Mouse (Mus musculus) layer of hippocampus, postnatal 14 days (tissue): ENCODE measurements around the gene Bcl3. TPM values are rescaled to one million over a fixed set of nuclear protein-coding genes. Genes with fewer than 3 reads are reported as not detected.
A peak's percentile ranks its signal among the peaks of the same experiment; 100 is the strongest.

Source experiments
- DNase-seq, 2 experiments: peaks; one replicate each; pipeline ENCODE4 v3.0.0; 2021 to 2022; ENCODE audit warnings: low spot score in 2 of 2, mixed read lengths in 1 of 2
- total RNA-seq, 2 experiments: library from RNA; stranded (reverse); gene quantifications; 2 replicates each; pipeline ENCODE4 v1.2.3; 2021

Bcl3 gene
- total RNA-seq, 2 experiments from 2014 or later = 0.38 to 0.78 TPM

DNA sequence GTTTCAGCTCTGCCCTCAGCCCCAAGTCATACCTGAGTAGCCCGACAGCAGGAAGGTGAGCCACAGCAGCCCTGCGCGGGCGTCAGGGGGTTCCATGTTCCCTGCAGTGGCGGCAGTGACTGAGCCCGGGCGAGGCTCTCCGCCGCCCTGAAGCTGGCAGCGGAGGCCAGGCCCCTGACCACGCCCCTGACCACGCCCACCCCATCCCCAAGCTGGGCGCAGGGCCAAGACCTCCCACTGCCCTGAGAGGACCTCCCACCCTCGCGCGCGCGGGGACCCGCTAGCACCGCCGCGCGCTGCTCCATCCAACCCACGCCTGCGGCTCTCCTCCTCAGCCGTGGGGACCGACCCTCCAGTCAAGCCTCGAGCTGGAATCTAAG is 52.2 kb downstream of the Bcl3 start:
- peak; percentile 46 to 49 for DNase-seq

DNA sequence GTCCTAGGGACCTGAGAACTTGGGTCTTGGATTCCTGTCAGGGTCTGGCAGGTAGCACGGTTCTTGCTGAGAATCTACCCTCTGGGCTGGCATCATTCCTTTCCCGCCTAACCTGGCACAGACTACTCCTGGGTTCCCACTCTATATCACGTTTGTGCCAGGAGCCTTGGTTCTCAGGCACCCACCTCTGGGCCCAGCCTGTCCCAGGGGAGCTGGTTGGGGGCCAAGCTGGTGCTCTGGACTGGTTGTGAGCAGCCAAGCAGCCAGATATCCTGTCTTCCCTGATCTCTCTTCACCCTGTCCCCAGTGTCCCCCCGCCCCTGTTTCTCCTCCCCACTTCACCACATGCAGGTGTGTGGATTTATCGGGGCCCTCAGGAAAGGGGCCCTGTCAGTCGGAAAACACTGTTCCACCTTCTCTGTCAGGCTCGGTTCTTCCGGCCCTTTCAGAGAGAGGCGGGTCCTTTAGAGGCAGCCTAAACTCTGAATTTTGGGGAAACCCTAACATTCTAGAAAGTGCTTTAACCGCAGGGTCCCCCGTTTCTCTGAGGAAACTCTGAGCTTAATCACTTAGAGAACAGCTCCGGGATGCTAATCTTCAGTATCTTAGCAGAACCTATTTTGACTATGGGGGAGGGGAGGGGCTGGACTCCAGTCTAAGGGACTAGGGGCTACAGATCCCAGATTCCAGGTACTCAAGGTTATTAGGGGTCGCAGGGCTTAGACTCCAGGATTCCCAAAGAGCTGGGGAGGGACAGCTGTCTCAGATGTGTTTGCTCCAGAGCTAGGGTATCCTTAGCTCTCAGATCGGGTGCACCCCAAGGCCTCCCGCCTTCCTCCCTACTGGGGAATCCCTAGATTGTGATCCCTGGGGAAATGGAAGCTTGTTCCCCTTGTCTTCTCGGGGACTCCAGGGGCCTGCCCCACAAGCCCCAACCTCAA is 52.9 kb downstream of the Bcl3 start:
- DNase-seq = no peak

DNA sequence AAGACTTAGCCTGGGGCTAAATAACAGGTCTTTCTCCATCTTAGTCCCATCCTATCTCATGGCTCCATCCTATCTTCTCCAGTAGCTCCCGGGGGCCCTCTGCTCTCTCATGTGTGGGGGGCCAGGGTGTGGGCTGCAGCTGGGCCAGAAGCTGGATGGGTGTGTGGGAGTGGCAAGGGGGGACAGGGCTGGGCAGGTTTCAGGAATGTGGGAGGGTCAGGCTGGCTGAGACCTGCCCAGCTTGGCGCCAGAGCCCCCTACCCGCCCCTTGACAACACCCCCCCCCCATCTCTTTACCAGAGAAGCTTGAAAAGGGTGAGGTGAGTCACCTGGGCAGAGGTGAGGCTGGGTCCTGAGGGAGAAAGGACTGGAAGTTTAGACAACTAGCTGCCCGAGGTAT is 53.6 kb downstream of the Bcl3 start:
- DNase-seq = no peak

DNA sequence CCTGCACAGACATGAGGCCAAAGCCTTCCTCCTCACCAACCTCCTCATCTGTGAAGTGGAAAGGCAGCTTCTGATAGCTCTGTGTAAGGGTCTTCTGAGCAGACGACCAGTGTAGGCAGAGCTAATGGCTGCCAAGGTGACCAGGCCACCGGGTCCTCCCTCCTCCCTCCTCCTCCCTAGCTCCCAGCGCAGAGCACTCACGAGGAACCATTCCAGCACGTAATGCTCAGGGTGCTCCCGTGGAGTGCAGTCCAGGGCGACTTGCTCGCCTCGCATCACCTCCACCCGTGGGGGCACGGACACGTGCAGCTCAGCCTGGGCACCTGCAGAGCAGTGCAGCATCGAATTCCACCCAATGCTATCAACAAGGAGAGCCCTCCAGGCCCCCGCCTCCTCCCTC is 54.3 kb downstream of the Bcl3 start:
- DNase-seq = no peak

DNA sequence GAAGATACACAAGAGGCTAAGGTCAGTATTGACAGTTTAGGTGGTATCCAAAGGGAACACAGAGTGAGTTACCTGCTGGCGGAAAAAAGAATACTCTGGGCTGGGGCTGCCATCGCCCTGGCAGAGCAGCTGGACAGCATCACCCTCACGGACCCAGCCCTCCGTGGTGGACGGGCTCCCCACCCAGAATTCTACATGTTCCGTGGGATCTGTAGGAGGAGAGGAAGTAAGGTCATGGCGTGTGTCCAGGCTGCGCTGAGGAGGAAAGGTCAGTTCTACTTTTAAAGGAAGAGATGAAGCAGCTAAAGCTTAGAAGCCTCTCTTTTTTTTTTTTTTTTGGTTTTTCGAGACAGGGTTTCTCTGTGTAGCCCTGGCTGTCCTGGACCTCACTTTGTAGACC is 58.0 kb downstream of the Bcl3 start:
- no peak for DNase-seq

DNA sequence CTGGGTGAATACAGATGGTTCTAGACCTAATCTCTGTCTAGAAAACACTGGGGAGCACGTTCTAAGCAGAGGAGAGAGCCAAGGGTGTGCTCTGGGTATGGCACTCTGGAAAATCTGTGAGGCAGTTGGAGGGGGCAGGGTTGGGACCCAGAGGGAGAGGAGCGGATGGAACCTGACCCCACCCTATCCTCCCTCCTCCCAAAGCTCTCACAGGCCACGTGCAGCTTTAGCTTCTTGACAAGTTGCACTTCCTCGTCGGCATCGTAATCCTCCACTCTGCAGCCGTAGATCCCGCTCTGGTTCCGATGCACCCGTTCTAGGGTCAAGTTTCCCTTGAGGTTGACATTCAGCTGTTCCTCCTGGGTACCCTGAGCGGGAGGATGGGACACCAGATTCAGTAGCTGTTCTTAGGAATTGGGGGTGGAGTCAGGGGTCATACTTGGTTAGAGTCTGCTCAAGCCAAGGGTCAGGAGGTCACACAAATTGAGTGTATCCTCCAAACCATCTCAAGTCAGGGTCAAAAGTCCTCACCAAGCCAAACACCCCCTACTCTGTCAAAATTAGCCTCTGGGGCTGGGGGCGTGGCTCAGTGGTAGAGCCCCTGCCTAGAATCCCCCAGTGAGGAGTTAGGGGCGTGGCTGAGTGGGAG is 58.6 kb downstream of the Bcl3 start:
- DNase-seq = no peak

DNA sequence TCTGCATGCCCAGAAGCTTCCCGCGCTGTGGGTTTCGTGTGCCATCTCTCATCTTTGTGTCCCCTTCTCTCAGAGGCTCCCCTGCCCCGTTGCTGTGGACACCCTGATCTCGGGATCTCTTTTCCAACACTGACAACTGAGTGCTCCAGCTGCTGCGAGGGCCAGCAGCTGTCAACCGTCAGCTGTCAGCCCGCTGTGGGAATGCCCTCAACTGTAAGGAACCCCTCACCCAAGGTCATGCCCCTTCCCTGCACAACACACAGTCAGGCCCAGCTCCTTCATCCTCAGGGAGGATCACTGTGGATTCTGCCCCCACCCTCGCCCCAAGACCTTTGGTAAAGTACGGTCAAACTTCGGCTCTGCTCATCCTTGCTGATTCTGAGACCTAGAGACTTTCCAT is 60.3 kb downstream of the Bcl3 start:
- DNase-seq = no peak

DNA sequence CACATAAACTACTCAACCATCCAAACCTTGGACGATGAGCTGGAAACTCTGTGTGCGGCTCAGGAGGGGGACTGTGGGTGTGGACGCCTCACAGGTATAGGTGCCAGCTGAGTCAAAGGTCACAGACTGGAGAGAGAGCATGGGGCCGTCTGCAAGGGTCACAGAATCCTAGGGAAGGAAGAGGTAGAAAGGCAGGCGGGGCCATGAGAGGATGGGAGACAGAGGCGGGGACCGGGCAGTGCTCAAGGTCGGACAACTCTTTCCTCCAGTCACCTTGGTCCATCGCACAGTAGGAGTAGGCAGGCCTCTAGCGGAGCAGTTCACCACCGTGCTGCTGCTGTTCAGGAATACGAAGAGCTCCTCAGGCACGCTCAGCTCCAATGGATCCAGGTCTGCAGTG is 62.5 kb downstream of the Bcl3 start:
- no peak for DNase-seq

DNA sequence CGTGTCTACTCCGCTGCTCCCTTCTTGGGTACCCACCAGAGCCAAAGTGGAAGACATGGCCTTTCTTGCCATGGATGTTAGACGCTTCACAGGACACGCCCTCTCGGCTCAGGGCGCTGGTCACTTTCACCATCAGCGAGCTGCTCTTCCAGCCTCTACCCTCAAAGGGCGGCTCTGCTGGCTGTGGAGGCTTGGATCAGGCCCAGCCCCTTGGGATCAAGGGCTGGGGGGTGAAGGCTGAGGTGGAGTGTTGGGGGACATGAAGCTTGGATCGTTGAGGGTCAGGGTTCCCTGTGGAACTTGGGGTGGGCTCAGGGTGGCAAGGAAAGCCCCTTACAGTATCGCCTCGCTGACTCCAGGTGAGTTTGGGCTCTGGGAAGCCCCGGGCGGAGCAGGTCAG is 63.9 kb downstream of the Bcl3 start:
- no peak for DNase-seq

Other genes starting within 250 kb of the Bcl3 start
- under 1 TPM in 1 of 2 experiments, not detected in 1; 0.53 TPM for gene Zfp296, start 245.5 kb downstream of the Bcl3 start, total RNA-seq
- 10 to 100 TPM; 39.8 to 43.3 TPM for gene Gemin7, start 245.2 kb downstream of the Bcl3 start, total RNA-seq
- 10 to 100 TPM; 85.8 to 95.0 TPM for gene Clasrp, start 218.3 kb downstream of the Bcl3 start, total RNA-seq
- 10 to 100 TPM in 1 of 2 experiments, 1 to 10 TPM in 1; 9.9 to 10.5 TPM for gene Relb, start 193.3 kb downstream of the Bcl3 start, total RNA-seq
- gene Clptm1, start 157.7 kb downstream of the Bcl3 start, total RNA-seq = 100 to 1,000 TPM; 151 to 160 TPM
- not detected for gene Apoc2, start 144.8 kb downstream of the Bcl3 start, total RNA-seq
- not detected for gene Gm44805, start 141.3 kb downstream of the Bcl3 start, total RNA-seq
- gene Apoc4, start 141.3 kb downstream of the Bcl3 start, total RNA-seq = not detected
- 1 to 10 TPM; 6.1 to 6.8 TPM for gene Apoc1, start 130.1 kb downstream of the Bcl3 start, total RNA-seq
- 1,000 to 10,000 TPM; 2,679 to 2,697 TPM for gene Apoe, start 123.6 kb downstream of the Bcl3 start, total RNA-seq
- 100 to 1,000 TPM; 105 to 115 TPM for gene Tomm40, start 107.3 kb downstream of the Bcl3 start, total RNA-seq
- 10 to 100 TPM; 11.6 to 12.7 TPM for gene Nectin2, start 72.3 kb downstream of the Bcl3 start, total RNA-seq
- gene Bcam, start 51.8 kb downstream of the Bcl3 start, total RNA-seq = 10 to 100 TPM in 1 of 2 experiments, 1 to 10 TPM in 1; 8.8 to 14.0 TPM
- gene Cblc, start 26.0 kb downstream of the Bcl3 start, total RNA-seq = not detected
- 1 to 10 TPM; 3.0 to 3.3 TPM for gene Gm19345, start 29.2 kb upstream of the Bcl3 start, total RNA-seq
- not detected for gene Ceacam16, start 38.5 kb upstream of the Bcl3 start, total RNA-seq
- gene Ceacam19, start 65.2 kb upstream of the Bcl3 start, total RNA-seq = not detected
- 10 to 100 TPM; 10.4 to 11.3 TPM for gene Pvr, start 98.4 kb upstream of the Bcl3 start, total RNA-seq
- not detected for gene Igsf23, start 128.0 kb upstream of the Bcl3 start, total RNA-seq
- gene Ceacam20, start 142.6 kb upstream of the Bcl3 start, total RNA-seq = not detected
- gene Nlrp9b, start 168.7 kb upstream of the Bcl3 start, total RNA-seq = not detected